ENCODE assay signal across 8 mouse cellular contexts in the genomic region with DNA sequence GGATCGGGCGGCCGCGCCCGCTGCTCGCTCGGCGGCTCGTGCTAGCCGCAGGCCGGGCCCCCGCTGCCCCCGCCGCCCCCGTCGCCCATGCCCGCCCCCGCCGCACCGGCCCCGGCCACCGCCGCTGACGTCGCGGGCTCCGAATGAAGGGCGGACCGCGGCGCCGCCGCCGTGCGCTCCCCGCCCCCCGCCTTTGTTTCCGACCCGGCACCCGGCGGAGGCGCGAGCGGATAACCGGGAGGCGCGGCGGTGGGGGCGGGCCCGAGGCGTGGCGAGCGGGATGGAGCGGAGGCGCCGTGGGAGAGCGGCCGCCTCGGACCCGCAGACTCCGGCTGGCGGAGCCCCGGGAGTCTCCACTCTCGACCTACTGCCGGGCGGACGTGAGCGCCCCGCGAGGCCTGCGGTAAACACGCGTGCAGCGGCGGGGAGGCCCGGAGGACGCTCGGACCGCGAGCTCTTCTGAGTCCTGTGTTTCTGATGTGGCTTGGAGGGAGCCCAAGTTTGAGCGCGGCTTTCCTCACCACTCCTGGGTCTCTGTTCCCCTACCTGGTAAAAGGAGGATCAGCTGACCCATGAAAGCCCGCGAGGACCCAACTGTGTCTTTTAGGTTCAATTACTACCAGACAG. TPM values are rescaled to one million over a fixed set of nuclear protein-coding genes. Genes with fewer than 3 reads are reported as not detected.
DNase-seq lines count a peak whose midpoint lies in the region; ATAC-seq and TF ChIP-seq lines count a peak whose summit lies in the region.

A gene (minus strand): TSS at position 200 of the 627 bp plus-strand sequence.

- H3K9ac ChIP-seq in ES-E14 (ENCODE audit: insufficient read depth, low read depth, low read length, poor library complexity, severe bottlenecking) = peak within 1 kb of the TSS; percentile 52
- H3K9ac ChIP-seq in forebrain, embryonic 15.5 days (replicated peaks) = peak within 1 kb of the TSS; percentile 97

- WGBS in forebrain, embryonic 15.5 days = under 1% methylated on average over 59 of the region's 84 CpGs

- in situ Hi-C loops in ES-E14 (cut with MboI; ENCODE audit: low sequenced_read_pairs in 2 of 2, unreplicated experiment in 2 of 2) = no loop called here

- H3K4me3 ChIP-seq in ES-E14 (ENCODE audit: insufficient read depth in 1 of 2, low read depth in 1 of 2, low read length in 2 of 2, poor library complexity in 1 of 2, severe bottlenecking in 1 of 2) = peak within 1 kb of the TSS; percentile 64 to 91
- peak within 1 kb of the TSS; percentile 92 for H3K4me3 ChIP-seq in brown adipose tissue, adult 24 weeks (ENCODE audit: insufficient read depth, low read depth, low read length)
- peak within 1 kb of the TSS; percentile 82 for H3K4me3 ChIP-seq in forebrain, embryonic 15.5 days

- H3K4me2 ChIP-seq in forebrain, embryonic 15.5 days (replicated peaks) = peak within 1 kb of the TSS; percentile 79

- DNase-seq in ES-E14 (ENCODE audit: low read depth, low spot score) = no peak
- peak; percentile 81 to 82 for DNase-seq in heart, postnatal 36 days
- no peak for DNase-seq in layer of hippocampus, adult 8-10 months (ENCODE audit: low spot score in 2 of 2)
- peak; percentile 75 for DNase-seq in lung, postnatal 10 days
- DNase-seq in ovary, postnatal 36 days (ENCODE audit: low spot score) = peak; percentile 75
- DNase-seq in urinary bladder, postnatal 4 days (ENCODE audit: low spot score in 2 of 2) = peak; percentile 55 to 70

- H3K9me3 ChIP-seq in ES-E14 (ENCODE audit: control insufficient read depth, insufficient read depth, low read depth, low read length) = no peaks in the 10 kb centered on the region
- H3K9me3 ChIP-seq in forebrain, embryonic 15.5 days = no peaks in the 10 kb centered on the region

- H3K27ac ChIP-seq in ES-E14 (ENCODE audit: insufficient read depth, low read depth, low read length, poor library complexity, severe bottlenecking) = no peak within 1 kb of the TSS
- peak within 1 kb of the TSS; percentile 87 for H3K27ac ChIP-seq in brown adipose tissue, adult 24 weeks (replicated peaks; ENCODE audit: low read depth, low read length)
- peak within 1 kb of the TSS; percentile 98 for H3K27ac ChIP-seq in forebrain, embryonic 15.5 days (replicated peaks)

- peak; percentile 72 for ATAC-seq in forebrain, embryonic 15.5 days (replicated peaks)

- peaks cover 2 to 12% of the 10 kb centered on the region in 2 experiments; a peak in 2 of 4 replicates for H3K4me1 ChIP-seq in ES-E14 (ENCODE audit: control insufficient read depth in 2 of 2, insufficient read depth in 2 of 2, low read length in 2 of 2, poor library complexity in 1 of 2)
- peaks cover 6% of the 10 kb centered on the region for H3K4me1 ChIP-seq in brown adipose tissue, adult 24 weeks (ENCODE audit: control insufficient read depth, insufficient read depth, insufficient read length, low read length)
- peaks cover 46% of the 10 kb centered on the region for H3K4me1 ChIP-seq in forebrain, embryonic 15.5 days

- intact Hi-C loops in heart, postnatal 36 days (cut with DNase I) = no loop called here

- H3K36me3 ChIP-seq in ES-E14 (ENCODE audit: control insufficient read depth, insufficient read depth, low read length, poor library complexity, severe bottlenecking) = no peaks in the 10 kb centered on the region
- H3K36me3 ChIP-seq in forebrain, embryonic 15.5 days = peaks cover 13% of the 10 kb centered on the region

- no peaks in the 10 kb centered on the region for H3K27me3 ChIP-seq in forebrain, embryonic 15.5 days

TF ChIP-seq in ES-E14, 5 proteins besides CTCF, POLR2A, EP300 and RAD21:
- no peak for TF ChIP-seq CHD2 (IDR thresholded peaks at IDR 0.05; ENCODE audit: low read depth, low read length)
- no peak for TF ChIP-seq HCFC1 (IDR thresholded peaks at IDR 0.05; ENCODE audit: borderline replicate concordance, insufficient read depth, low read length)
- TF ChIP-seq MAFK (IDR thresholded peaks at IDR 0.05; ENCODE audit: insufficient read depth, low read depth, low read length) = no peak
- TF ChIP-seq ZC3H11A (IDR thresholded peaks at IDR 0.05; ENCODE audit: borderline replicate concordance, low read depth, low read length) = no peak
- no peak for TF ChIP-seq ZNF384 (IDR thresholded peaks at IDR 0.05; ENCODE audit: low read depth, low read length)

RNA-seq across cellular contexts. Expression of the gene that starts here (rescaled TPM):
- 12.0 and 19.6 TPM in 2 replicates for total RNA-seq in ES-E14 (2012; rRNA removed)
- 8.8 and 13.9 TPM in 2 replicates for polyA plus RNA-seq in brown adipose tissue, adult 24 weeks (2012; ENCODE audit: insufficient read depth, insufficient read length, missing spikeins)
- polyA plus RNA-seq in forebrain, embryonic 15.5 days (2015; fragmentation: Nextera tagmentation; extraction: Ambion mirVana) = 87.6 and 90.5 TPM in 2 replicates
- total RNA-seq in heart, postnatal 36 days (2021) = 10 to 100 TPM; 73.4 to 81.1 TPM
- total RNA-seq in layer of hippocampus, adult 8-10 months (2022) = 10 to 100 TPM; 42.0 to 70.1 (median 52.4) TPM

Comparison
In these comparisons a context has a peak if more than half of its experiments do, and no peak if none do; other contexts are left out.
1. DNase-seq: peak in heart, postnatal 36 days (2 of 2), lung, postnatal 10 days (single experiment), ovary, postnatal 36 days (single experiment) and urinary bladder, postnatal 4 days (2 of 2); none in ES-E14 (single experiment) and layer of hippocampus, adult 8-10 months (0 of 2).
2. Peak in every context shown above with its lines, with median percentiles within 50 percentile points of each other: H3K4me3 ChIP-seq.